Mouse (Mus musculus) left cerebral cortex, adult 9 months (tissue): Measurements from ENCODE around the gene Gm10282.

Experiments
- DNase-seq, 2 experiments: peaks; one replicate each; pipeline ENCODE4 v3.0.0; 2022; ENCODE audit warnings: low spot score in 2 of 2

Gm10282 gene

GRCm38 (mm10) chr8:72323131-72323725 lies 18.2 kb upstream of the Gm10282 start:
- DNase-seq, result no peak

GRCm38 (mm10) chr8:72322471-72322889 lies 17.4 kb upstream of the Gm10282 start:
- no peak for DNase-seq

GRCm38 (mm10) chr8:72321635-72322441 lies 16.8 kb upstream of the Gm10282 start:
- DNase-seq, result no peak

GRCm38 (mm10) chr8:72320803-72321583 lies 15.9 kb upstream of the Gm10282 start:
- DNase-seq, result no peak

GRCm38 (mm10) chr8:72319921-72320802 lies 15.1 kb upstream of the Gm10282 start:
- no peak for DNase-seq

- no peak for DNase-seq
Measured at GRCm38 (mm10) chr8:72319397-72319796, 14.3 kb upstream of the Gm10282 start.

- DNase-seq, result peak; percentile 51 to 85
Measured at GRCm38 (mm10) chr8:72318801-72319322, 13.8 kb upstream of the Gm10282 start, which contains the start of gene Klf2. Gene Klf2 (plus strand): TSS chr8:72319033.

- no peak for DNase-seq
Measured at GRCm38 (mm10) chr8:72317741-72318301, 12.8 kb upstream of the Gm10282 start.

GRCm38 (mm10) chr8:72316053-72316695 lies 11.1 kb upstream of the Gm10282 start:
- DNase-seq, result no peak

GRCm38 (mm10) chr8:72312926-72313518 lies 8.0 kb upstream of the Gm10282 start:
- DNase-seq, result no peak

- peak; percentile 63 to 84 for DNase-seq
Measured at GRCm38 (mm10) chr8:72310849-72311506, 5.9 kb upstream of the Gm10282 start.

GRCm38 (mm10) chr8:72308276-72308675 lies 3.2 kb upstream of the Gm10282 start:
- no peak for DNase-seq

- no peak for DNase-seq
Measured at GRCm38 (mm10) chr8:72306913-72307312, 1.9 kb upstream of the Gm10282 start.

- no peak for DNase-seq
Measured at GRCm38 (mm10) chr8:72303633-72304032, 1.4 kb downstream of the Gm10282 start.

GRCm38 (mm10) chr8:72302986-72303612 lies 2.0 kb downstream of the Gm10282 start:
- no peak for DNase-seq

GRCm38 (mm10) chr8:72301497-72301896 lies 3.6 kb downstream of the Gm10282 start:
- DNase-seq, result no peak

GRCm38 (mm10) chr8:72300654-72301400 lies 4.2 kb downstream of the Gm10282 start:
- no peak for DNase-seq

GRCm38 (mm10) chr8:72298928-72299327 lies 6.1 kb downstream of the Gm10282 start:
- no peak for DNase-seq
